Mouse (Mus musculus) left cerebral cortex, postnatal 14 days (tissue): ENCODE results near the gene Hrh2. TPM values are rescaled to one million over a fixed set of nuclear protein-coding genes. Genes with fewer than 3 reads are reported as not detected.

Experiments
- DNase-seq, 2 experiments: peaks; one replicate each; pipeline ENCODE4 v3.0.0; 2021 to 2022; ENCODE audit warnings: low spot score in 2 of 2, mixed read lengths in 1 of 2
- intact Hi-C: fragments of 180-260 bp; cut with DNase I; formaldehyde crosslinking; loops from one replicate; pipeline ENCODE4 v1.15.1; 2025
- total RNA-seq, 2 experiments: library from RNA; stranded (reverse); gene quantifications; 2 replicates each; pipeline ENCODE4 v1.2.3; 2021

The Hrh2 gene
- total RNA-seq, 2 experiments from 2014 or later: 12.8 to 13.4 TPM

DNA sequence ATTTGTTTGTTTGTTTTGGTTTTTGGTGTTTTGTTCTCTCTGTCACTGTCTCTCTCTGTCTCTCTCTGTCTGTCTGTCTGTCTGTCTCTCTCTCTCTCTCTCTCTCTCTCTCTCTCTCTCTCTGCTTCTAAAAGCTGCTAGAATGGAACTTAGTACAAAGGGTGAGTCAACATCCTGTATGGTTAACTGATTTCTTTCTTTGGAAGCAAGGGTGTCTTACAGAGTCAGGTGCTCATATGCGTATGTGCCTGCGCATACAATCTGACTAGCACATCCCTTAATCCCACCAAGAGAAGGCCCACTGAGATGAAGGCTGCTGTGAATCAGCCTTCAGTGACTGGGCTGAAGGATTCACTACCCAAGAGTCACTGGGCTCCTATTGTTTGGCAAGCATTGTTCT, 18.0 kb upstream of the Hrh2 start:
- intact Hi-C loops: no loop called here
- DNase-seq: no peak

DNA sequence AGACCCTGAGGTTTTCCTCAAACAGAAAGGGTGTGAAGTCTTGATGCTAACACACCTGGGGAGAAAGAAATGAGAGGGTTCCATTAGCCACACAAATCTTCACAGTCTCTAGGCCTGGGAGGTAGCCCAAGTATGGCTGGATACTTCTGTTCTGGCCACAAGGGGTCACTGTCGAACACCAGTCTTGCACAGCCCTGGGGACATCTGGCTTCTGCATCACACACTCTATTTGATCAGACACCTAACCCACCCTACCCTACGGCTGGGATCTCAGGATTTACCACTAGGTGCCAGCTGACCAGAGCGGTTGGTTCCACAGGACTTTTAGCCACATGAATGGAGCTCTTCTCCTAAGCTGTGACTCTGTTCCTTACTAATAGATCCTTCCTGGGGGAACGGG, 17.2 kb upstream of the Hrh2 start:
- intact Hi-C loops: no loop called here
- no peak for DNase-seq

DNA sequence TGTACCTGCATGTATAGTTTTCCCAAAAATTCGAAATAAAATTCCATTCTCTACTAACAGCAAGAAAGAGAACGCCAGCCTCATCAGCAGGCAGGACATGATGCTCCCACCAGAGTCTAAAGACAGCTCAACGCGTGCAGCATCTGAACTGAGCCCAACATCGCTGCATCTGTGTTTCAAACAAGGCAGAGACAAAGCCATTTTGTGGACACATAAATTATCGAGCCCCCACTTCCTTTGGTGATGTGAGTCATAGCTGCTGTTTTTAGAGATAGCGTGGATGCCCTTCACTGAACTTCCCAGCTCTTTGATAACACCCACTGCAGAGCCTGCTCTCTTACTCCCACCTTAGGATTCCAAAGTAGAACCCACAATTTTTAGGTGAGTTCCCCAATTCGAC, 16.5 kb upstream of the Hrh2 start:
- intact Hi-C loops: no loop called here
- peak; percentile 35 to 76 for DNase-seq

DNA sequence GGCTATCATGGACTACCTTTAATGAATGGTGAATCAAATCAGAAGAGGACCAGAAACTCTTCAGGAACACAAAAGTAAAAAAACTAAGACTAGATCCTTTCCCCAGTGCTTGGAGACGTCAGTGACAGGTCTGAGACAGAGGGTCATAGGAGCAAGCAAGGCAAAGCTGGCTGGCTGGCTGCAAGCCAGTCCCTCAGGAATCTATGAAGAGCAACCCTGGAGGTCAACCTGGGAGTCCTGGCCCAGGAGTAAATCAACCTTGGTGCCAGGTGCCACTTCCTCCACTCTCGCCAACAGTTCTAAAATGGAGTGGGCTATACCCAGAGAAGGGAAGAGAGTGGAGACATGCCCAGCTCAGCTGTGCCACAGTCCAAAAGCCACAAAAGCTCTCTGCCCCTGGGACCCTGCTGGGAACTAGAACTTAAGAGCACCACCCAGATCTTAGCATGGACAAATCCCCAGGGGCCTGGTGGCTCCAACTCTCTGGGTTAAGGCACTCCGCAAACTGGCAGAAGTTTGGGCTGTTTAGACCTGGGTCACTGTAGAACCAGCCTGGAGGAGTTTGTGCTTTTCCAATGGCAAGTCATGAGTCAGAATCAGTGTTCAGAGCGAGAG, 15.4 kb upstream of the Hrh2 start:
- intact Hi-C loops: no loop called here
- no peak for DNase-seq

DNA sequence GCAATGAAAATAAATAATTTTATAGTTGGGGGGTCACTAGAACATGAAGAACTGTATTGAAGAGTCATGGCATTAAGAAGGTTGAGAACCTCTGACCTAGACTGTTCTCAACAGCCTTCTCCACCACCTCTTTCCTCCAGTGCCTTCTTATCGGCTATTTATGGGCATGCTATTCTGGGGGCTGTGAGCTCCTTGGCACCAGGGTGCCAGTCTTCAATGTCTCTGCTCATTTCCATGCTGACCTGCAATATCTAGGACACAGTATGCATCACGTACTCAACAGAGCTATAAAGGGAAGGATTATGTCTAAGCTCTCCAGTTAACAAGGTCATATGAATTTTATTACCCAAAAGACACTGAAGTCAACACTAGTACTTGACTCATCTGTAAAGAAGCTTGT, 14.6 kb upstream of the Hrh2 start:
- no peak for DNase-seq
- intact Hi-C loops: no loop called here

DNA sequence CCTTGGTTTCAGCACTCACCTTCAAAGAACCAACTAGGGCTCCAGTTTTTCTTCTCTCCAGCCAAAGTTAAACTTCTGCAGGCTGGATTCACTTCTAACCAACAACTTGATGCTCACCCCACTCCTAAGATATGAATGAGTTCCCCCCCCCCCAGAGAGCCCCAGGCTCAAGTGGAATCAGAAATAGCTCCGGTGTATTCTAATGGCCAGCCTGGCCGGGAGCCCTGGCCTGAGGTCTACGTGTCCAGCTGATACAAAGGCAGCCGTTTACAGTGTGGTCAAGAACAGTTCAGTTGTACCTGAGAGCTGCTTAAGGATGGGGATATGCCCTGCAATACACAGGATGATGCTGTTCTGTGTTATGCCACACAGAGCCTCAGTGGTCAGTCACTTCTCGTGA, 13.3 kb upstream of the Hrh2 start:
- no peak for DNase-seq
- intact Hi-C loops: no loop called here

DNA sequence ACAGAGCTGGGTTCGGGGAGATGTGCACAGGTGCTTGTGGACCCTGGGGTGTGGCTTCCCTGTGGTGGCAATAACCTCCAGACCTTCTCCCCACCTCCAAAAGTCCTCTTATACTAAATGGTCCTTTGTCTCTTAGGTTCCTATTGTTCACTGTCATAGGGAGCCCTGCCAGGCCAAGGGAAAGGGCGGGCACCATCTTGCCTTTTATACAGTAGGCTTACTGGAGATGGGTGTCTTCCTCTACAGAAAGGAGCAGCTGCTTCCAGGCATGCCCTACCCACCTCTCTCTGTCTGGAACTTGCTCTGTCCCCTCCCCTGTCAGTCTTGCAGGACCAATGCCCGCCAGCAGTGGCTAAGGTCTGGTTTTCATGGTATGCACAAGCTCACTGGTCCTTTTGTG, 12.0 kb upstream of the Hrh2 start:
- intact Hi-C loops: no loop called here
- DNase-seq: no peak

DNA sequence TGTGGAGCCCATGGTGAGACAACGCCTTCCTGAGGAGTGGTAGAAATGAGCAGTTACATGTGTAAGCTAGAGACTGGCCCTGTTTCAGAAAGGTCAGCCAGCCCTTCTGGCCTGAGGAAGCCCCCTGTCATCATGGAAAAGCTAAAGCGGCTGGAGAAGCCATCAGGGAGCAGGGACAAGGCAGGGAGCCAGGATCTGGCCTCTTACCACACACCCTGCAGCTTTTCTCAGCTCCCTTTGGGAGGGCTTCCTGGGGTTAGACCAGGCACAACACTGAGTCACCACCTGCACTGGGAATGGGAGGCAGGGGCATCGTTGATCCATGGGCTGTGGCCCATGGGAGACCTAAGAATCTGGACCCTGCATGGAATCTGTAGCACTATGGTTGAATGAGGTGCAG, 11.5 kb upstream of the Hrh2 start:
- intact Hi-C loops: no loop called here
- DNase-seq: no peak

DNA sequence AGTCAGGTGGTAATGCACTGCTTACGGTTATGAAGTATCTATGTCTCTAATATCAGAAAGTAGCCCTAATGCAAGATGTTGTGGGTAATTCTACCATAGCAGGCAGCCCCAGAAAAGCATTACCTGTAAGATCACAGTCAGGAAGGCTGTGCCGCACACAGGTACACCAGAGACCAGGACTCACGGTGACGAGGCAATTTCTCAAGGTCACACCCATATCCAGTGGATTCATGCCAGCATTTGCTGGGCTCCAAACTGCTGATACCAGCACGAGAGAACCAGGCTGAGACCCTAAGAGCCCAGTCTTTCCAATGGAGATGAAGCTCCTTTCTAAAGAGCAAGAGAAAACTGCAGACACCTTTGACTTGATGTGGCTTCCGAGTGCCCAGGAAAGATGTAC, 10.6 kb upstream of the Hrh2 start:
- intact Hi-C loops: no loop called here
- DNase-seq: no peak

DNA sequence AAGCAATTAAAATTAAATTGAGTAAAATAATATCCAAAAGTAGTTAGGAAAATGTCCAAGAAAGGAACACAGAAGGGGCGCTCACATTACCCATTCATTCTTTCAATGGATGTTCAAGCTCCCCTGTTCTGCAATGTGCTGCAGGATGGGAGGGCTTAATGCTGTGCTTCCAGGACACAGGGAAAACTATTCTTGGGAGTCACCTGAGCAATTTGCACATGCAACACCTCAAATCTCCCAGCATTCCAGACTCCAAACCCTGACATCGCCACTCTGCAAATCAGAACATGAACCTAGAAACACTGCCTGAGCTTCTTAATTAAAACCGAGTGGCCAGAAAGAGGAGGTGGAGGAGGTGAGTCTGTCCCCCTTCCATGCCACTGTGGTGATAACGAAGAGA, 10.0 kb upstream of the Hrh2 start:
- no peak for DNase-seq
- intact Hi-C loops: no loop called here

DNA sequence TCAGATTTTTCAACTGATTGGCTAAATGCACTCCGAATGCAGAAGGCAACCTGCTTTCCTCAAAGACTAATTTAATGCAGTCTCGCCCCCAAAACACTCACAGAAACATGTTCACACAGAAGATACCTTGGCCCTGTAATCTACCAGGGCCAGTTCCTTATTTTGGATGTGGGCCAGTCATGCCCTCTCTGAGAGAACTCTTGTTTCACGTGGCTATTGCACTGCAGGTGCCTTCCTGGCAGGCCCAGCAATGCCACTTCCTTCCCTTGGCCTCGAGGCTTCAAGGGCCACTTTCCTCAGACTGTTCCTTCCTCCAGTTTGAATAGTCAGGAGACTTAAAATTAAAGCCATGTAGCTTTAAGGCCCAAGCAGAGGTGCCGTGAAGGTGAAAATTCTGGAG, 5.5 kb upstream of the Hrh2 start:
- intact Hi-C loops: no loop called here

DNA sequence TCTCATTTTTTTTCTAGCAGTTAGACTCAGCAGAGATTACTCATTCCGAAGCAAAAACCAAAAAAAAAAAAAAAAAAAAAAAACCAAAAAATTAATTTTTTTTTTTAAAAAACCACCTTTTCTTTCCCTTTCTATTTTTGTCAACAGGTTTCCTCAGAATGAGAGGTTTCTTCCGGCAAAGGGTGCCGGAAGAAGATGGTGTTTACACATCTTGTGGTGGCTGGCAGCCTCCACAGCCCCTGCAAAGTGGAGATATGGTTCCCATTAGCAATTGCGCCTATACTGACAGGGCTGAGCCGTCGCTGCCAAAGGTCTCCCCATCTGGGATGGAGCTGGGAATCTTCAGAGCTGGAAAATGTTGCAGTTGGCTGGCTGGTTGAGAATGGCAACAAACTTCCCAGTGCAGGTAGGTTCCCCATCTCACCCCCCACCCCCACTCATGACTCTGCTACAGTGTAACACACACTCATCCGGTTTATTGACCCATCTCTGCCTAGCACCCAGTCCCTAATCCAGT, 3.7 kb upstream of the Hrh2 start:
- DNase-seq: no peak
- intact Hi-C loops: no loop called here

More for the DNA sequence above, 5.5 kb upstream of the Hrh2 start:
- no peak for DNase-seq

DNA sequence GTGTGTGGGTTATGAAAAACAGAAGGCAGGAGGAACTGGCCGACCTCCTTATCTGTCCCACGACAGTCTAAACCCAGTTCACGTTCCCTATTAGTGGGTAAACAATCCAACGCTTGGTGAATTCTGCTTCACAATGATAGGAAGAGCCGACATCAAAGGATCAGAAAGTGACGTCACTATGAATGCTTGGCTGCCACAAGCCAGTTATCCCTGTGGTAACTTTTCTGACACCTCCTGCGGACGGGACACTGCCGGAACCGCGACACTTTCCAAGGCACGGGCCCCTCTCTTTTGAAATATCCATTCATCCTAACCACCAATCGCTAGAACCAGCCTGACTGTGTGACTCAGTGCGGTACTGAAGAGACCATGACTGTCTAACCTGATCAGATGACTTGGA, 2.0 kb upstream of the Hrh2 start:
- no peak for DNase-seq
- intact Hi-C loops: no loop called here

DNA sequence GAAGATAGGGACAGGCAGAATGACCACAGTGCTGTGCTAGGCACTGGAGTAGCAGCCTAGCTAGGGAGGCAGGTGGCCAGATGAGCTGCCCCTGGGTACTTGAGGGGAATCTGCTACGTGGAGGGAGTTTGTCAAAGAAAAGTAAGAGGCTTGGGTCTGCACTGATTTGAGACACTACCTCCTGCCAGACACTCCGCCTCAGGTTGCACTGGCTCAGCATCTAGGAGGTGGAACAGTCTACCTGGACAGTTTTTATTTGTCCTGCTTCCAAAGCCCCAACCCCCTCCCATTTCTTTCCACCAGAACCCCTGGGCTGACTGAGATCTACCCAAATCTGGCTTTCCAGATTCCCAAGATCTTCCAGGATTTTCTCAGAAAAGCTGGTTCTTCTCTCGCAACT, 748 bp upstream of the Hrh2 start:
- no peak for DNase-seq
- intact Hi-C loops: no loop called here

DNA sequence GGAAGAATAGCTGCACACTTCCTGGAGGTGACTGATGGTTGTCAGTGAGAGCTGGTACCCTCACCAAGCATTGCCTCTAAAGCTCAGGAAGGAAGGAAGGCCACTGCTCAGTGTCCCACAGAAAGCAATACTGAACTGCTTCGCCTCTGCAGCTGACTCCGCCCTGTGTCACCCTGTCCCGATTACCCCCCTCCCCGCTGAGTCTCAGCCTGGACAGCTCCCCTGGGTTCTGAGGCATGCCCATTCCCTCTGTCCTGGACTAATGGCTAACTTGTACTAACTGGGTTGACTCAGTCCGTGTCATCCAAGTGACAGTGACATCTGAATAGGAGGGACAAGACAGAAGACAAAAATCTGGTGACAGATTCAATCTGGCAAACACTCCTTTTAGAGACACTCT, 1.7 kb downstream of the Hrh2 start:
- DNase-seq: no peak
- intact Hi-C loops: no loop called here

DNA sequence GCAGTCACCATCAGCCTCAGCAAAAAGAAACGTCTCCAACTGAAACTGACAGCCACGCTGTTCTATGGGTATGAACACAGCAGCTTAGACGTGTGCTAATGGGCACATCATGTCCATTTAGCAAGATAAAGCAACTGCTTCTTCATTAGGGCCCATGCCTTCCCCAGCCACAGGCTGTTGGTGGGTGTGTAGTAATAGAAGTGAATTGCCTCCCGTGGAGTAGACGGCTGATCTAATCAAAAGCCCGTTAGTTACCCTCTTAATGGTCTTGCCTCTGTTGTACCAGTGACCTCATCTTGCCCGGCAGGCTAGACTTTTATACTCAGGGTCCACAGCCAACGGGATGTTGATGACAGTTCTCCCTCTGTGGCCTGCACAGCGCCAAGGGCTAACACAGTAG, 7.1 kb downstream of the Hrh2 start:
- no peak for DNase-seq
- intact Hi-C loops: no loop called here

DNA sequence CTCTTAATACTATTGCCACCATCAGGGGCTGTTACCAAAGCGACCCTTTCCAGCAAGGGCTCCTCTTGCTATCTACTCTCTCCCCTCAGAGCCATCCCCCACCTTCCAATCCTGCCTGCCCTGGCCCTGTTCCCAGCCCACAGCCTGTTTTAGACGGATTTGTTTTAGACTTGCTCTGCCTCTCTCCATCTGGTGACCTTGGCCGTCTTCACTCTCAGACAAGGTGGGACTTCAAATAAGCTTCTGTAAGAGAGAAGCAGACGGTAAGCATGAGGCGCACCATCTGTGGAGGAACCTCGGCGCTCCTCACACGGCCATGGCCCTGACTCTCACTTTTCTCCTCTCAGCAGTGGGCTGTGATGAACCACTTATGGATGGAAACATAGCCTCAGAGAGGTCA, 10.5 kb downstream of the Hrh2 start:
- DNase-seq: peak in 1 of 2 experiments; percentile 39
- intact Hi-C loops: no loop called here

DNA sequence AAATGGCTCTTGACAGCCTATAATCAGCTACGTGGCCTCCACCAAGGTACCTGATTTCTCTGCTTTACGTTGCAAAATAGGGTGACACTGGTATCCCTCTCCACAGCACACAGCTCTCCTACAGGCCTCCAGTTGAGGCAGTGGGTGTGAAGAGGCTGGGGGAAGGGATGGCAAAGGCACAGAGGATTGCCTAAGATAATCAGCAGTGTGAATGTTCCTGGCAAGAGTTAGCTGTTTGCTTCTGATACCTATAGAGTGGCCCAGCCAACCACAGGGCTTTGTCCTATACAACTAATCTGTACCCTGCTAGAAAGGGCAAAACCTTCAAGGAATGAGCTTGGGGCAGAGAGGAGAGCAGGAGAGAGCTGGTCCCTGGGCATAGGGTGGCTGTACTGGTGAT, 11.5 kb downstream of the Hrh2 start:
- no peak for DNase-seq
- intact Hi-C loops: no loop called here

DNA sequence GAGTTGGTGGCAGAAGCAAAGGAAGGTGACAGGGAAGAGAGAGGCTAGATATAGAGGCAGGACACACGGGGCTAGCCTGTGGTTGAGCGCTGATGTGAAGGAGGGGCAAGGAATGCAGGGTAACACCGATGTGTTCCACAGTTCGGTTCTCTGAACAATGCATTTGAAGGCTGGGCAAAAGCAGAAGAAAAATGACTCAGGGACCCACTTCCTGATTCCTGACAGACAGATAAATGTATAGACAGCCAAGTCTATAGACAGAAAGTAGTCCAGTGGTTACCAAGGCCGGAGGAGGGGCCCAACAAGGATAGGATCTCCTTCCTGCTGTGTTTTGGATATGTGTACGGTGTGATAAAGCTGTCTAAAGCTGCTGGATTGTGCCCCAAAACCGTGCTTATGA, 13.3 kb downstream of the Hrh2 start:
- DNase-seq: no peak
- intact Hi-C loops: no loop called here

DNA sequence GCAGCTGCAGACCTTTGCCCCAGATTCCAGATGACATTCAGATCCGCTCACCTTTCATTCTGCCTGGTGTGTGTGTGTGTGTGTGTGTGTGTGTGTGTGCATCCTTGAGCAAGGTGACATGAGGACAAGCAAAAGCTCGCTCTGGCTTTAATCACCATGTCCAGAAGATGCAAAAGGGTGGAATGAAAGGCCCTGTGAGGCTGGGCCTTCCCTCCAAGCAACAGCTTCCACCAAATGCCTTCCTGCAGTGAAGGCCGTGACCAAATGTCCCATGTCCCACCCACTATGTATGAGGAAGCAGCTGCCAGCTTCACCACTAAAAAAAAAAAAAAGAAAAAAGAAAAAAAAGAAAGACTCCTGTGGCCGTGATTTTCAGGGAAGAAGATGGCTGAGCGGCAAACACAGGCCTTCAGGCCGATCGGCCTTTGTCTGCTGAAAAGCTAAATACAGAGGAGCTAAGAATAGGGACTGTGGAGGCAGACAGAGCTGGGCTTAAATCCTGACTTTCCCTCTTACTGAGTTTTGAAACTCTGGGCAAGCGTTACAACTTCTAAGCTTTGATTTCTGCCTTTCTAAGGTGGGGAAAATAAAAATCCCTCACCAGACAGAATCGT, 14.3 kb downstream of the Hrh2 start:
- intact Hi-C loops: no loop called here
- DNase-seq: no peak

DNA sequence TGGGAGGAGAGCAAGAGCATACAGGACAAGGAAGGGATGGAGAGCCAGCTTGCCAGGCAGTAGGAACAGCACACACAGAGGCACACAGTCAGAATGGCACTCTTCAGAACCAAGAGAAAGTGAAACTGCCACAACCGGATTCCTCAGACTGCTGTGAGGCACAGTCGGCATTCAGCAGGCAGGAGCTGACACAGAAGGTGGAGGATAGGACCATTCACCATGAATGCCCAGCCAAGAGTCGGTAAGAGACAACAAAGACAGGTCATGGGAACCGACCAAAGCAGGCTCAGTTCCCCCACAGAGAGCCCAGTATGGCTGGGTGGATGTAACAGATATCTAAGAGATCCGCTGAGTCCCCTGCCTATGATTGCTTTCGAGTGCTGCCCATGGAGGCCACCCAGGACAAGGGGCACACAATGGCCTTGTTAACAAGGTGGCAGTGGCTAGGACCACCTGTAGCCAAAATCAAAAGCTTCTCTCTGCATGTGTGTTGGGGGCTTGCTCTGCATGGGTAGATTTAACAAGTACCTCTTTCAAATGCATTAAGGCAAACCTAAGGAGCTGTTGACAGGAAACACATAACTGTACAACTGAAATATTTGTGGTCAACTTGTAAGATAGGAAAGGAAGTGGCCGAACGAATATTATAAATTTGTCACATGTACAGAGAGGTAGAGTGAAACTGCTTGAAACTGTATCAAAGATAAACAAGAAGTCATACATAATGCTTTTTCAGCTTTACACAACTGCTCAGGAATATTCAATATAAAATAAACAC, 17.7 kb downstream of the Hrh2 start:
- no peak for DNase-seq
- intact Hi-C loops: no loop called here
